Mouse (Mus musculus): ENCODE measurements around the gene Serinc5. TPM values are rescaled to one million over a fixed set of nuclear protein-coding genes. Genes with fewer than 3 reads are reported as not detected.

Gene Serinc5
- polyA plus RNA-seq, 1 experiment from 2014 or later = 21.5 TPM

DNA sequence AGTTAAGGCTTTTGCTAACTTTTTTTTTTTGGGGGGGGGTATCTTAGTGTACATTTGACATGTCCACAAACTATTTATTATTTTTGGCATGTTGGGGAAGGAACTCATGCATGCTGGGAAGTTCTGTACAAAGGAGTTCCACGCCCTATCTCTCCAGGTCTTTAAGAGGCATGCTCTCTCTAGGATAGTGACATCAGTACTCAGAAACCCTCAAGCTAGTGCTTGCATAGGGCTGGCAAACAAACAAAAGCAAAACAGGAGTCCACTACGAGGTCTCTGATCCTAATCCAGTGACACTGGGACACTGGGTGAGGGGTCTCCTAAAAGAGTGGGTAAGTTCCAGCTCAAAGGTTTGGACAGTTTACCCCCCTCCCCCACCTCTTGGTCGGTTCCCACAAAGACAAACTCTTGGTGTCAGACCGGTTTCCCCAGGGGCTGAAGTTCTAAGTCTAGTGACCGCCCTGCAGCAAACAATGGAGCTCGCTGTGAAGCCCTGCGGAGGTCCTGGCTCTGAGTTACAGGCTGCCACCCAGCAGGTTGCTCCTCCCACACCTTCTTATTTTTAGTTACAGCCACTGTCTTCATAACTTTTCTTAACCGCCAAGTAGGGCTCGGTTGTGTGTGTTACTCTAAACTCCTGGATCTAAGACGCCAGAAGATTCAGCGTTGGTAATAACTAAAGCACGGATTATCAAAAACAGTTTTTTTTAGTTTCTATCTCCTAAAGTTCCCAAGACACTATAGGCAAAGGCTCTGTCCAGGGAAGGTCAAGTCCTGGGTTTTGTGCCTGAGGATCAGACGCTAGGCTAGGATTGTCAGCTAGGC, 1.2 kb upstream of the Serinc5 start:
- 5% methylated on average over 13 of the region's 13 CpGs for WGBS (ENCODE audit: insufficient replicate concordance)
- Histone ChIP-seq H3K36me3 (ENCODE audit: control insufficient read depth, insufficient read depth) (no peaks in the 10 kb centered on the region), H3K27ac (ENCODE audit: low read length) (peak overlapping the region; percentile 95), H3K4me2 (ENCODE audit: low read depth, low read length) (peak overlapping the region; percentile 96), H3K9me3 (replicated peaks; ENCODE audit: control insufficient read depth, low read length) (no peaks in the 10 kb centered on the region), H3K27me3 (ENCODE audit: control insufficient read depth, insufficient read depth, low read depth, low read length) (no peaks in the 10 kb centered on the region), H3K9ac (ENCODE audit: low read depth, low read length) (peak overlapping the region; percentile 97), H3K4me3 (ENCODE audit: low read depth, low read length) (peak overlapping the region; percentile 91), H3K4me1 (ENCODE audit: control insufficient read depth, low read depth, low read length) (peaks cover 23% of the 10 kb centered on the region)
- peak; percentile 14; the same call in 1 of the 2 replicates for ATAC-seq (ENCODE audit: low read depth)

DNA sequence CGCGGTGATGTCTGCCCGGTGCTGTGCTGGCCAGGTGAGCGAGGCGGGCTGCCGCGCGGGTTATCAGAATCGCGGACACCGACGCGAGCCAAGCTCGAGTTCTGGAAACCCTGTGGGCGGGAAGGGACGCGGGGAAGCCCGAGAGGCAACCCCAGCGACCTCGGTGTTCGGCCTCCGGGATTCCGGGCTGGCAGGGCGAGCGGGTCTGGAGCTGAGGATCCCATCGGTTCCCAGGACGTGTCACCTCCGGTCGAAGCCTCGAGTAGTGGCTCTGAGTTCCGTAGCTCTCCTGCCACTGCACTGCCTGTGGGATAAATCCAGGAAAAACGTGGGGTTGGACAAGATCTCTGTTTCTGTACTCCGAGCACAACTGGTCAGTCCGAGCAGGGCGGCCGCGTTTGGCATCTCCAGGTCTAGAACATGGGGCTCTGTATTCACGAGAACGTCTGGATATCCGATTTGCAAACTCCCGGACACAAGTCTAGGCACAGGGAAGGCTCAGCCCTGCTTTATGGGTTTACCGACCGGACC, 428 bp downstream of the Serinc5 start:
- WGBS (ENCODE audit: insufficient replicate concordance) = under 1% methylated on average over 43 of the region's 43 CpGs
- Histone ChIP-seq H3K27me3 (ENCODE audit: control insufficient read depth, insufficient read depth, low read depth, low read length) (no peaks in the 10 kb centered on the region), H3K27ac (ENCODE audit: low read length) (peak overlapping the region; percentile 95), H3K9ac (ENCODE audit: low read depth, low read length) (peak overlapping the region; percentile 97), H3K4me1 (ENCODE audit: control insufficient read depth, low read depth, low read length) (peaks cover 28% of the 10 kb centered on the region), H3K4me3 (ENCODE audit: low read depth, low read length) (peak overlapping the region; percentile 91), H3K36me3 (ENCODE audit: control insufficient read depth, insufficient read depth) (peaks cover 3% of the 10 kb centered on the region), H3K9me3 (replicated peaks; ENCODE audit: control insufficient read depth, low read length) (no peaks in the 10 kb centered on the region), H3K4me2 (ENCODE audit: low read depth, low read length) (peak overlapping the region; percentile 62)
- ATAC-seq (ENCODE audit: low read depth) = peak; percentile 71

GRCm38 (mm10) chr13:92611917-92612316, 1.0 kb downstream of the Serinc5 start:
- no peaks in the 10 kb centered on the region for H3K27me3 ChIP-seq (ENCODE audit: control insufficient read depth, insufficient read depth, low read depth, low read length)
- H3K9ac ChIP-seq (ENCODE audit: low read depth, low read length) = peak overlapping the region; percentile 97
- peak overlapping the region; percentile 62 for H3K4me2 ChIP-seq (ENCODE audit: low read depth, low read length)
- peak overlapping the region; percentile 95 for H3K27ac ChIP-seq (ENCODE audit: low read length)
- ATAC-seq (ENCODE audit: low read depth) = no peak
- H3K9me3 ChIP-seq (replicated peaks; ENCODE audit: control insufficient read depth, low read length) = no peaks in the 10 kb centered on the region
- peak overlapping the region; percentile 91 for H3K4me3 ChIP-seq (ENCODE audit: low read depth, low read length)
- peaks cover 6% of the 10 kb centered on the region for H3K36me3 ChIP-seq (ENCODE audit: control insufficient read depth, insufficient read depth)
- 14% methylated on average over 7 of the region's 7 CpGs for WGBS (ENCODE audit: insufficient replicate concordance)
- H3K4me1 ChIP-seq (ENCODE audit: control insufficient read depth, low read depth, low read length) = peaks cover 28% of the 10 kb centered on the region

- Histone ChIP-seq H3K27ac (ENCODE audit: low read length) (no peak overlapping the region), H3K4me2 (ENCODE audit: low read depth, low read length) (peak overlapping the region; percentile 62), H3K9me3 (replicated peaks; ENCODE audit: control insufficient read depth, low read length) (no peaks in the 10 kb centered on the region), H3K9ac (ENCODE audit: low read depth, low read length) (no peak overlapping the region), H3K27me3 (ENCODE audit: control insufficient read depth, insufficient read depth, low read depth, low read length) (no peaks in the 10 kb centered on the region), H3K36me3 (ENCODE audit: control insufficient read depth, insufficient read depth) (peaks cover 6% of the 10 kb centered on the region), H3K4me3 (ENCODE audit: low read depth, low read length) (peak overlapping the region; percentile 91), H3K4me1 (ENCODE audit: control insufficient read depth, low read depth, low read length) (peaks cover 28% of the 10 kb centered on the region)
- WGBS (ENCODE audit: insufficient replicate concordance) = 79% methylated on average over 5 of the region's 5 CpGs
- ATAC-seq (ENCODE audit: low read depth) = no peak
These were observed 2.2 kb downstream of the Serinc5 start for GRCm38 (mm10) chr13:92613094-92613493.

DNA sequence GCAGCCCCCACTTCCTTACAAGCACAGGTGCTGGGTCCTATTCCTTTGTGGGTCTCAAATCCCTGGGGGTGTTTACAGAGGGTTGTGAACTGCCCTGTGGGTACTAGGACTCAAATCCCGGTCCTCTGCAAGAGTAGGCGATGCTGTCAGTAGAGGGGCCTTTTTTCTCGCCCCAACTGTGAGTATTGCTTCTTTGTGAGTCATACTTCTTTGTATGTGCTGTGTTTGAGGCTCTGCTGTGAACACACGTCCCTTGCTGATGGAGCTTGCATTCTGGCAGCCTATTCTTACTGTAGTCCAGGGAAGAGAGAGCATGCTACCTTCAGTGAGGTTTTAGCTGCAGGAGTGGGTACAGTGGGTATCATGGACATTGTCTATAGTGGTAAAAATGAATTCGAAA, 4.3 kb downstream of the Serinc5 start:
- WGBS (ENCODE audit: insufficient replicate concordance) = 75% methylated on average over 5 of the region's 5 CpGs
- Histone ChIP-seq H3K4me3 (ENCODE audit: low read depth, low read length) (no peak overlapping the region), H3K9ac (ENCODE audit: low read depth, low read length) (no peak overlapping the region), H3K27ac (ENCODE audit: low read length) (no peak overlapping the region), H3K4me1 (ENCODE audit: control insufficient read depth, low read depth, low read length) (peaks cover 18% of the 10 kb centered on the region), H3K27me3 (ENCODE audit: control insufficient read depth, insufficient read depth, low read depth, low read length) (no peaks in the 10 kb centered on the region), H3K36me3 (ENCODE audit: control insufficient read depth, insufficient read depth) (peaks cover 6% of the 10 kb centered on the region), H3K9me3 (replicated peaks; ENCODE audit: control insufficient read depth, low read length) (no peaks in the 10 kb centered on the region), H3K4me2 (ENCODE audit: low read depth, low read length) (no peak overlapping the region)
- no peak for ATAC-seq (ENCODE audit: low read depth)

DNA sequence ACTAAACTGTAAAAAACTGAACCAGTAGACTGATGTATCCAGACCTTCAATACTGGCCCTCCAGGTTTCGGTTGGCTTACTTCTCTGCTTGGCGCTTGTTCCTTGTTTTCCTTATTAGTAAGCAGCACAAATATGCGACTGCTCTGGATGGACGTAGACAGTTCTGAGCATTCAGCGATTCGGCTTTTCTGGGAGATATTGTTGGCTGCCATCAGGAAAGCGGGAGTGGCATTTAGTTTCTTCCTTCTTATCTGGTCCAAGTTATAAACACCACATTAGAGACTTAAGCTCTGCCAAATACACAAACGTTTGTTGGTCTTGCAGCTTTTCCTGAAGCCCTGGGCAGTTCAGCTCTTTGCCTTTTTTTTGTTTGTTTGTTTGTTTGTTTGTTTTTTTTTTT, 5.6 kb downstream of the Serinc5 start:
- H3K9ac ChIP-seq (ENCODE audit: low read depth, low read length) = no peak overlapping the region
- 88% methylated on average over 8 of the region's 8 CpGs for WGBS (ENCODE audit: insufficient replicate concordance)
- no peak for ATAC-seq (ENCODE audit: low read depth)
- H3K4me1 ChIP-seq (ENCODE audit: control insufficient read depth, low read depth, low read length) = peaks cover 18% of the 10 kb centered on the region
- H3K27ac ChIP-seq (ENCODE audit: low read length) = no peak overlapping the region
- no peak overlapping the region for H3K4me2 ChIP-seq (ENCODE audit: low read depth, low read length)
- no peak overlapping the region for H3K4me3 ChIP-seq (ENCODE audit: low read depth, low read length)
- H3K36me3 ChIP-seq (ENCODE audit: control insufficient read depth, insufficient read depth) = peaks cover 6% of the 10 kb centered on the region
- no peaks in the 10 kb centered on the region for H3K27me3 ChIP-seq (ENCODE audit: control insufficient read depth, insufficient read depth, low read depth, low read length)
- no peaks in the 10 kb centered on the region for H3K9me3 ChIP-seq (replicated peaks; ENCODE audit: control insufficient read depth, low read length)

DNA sequence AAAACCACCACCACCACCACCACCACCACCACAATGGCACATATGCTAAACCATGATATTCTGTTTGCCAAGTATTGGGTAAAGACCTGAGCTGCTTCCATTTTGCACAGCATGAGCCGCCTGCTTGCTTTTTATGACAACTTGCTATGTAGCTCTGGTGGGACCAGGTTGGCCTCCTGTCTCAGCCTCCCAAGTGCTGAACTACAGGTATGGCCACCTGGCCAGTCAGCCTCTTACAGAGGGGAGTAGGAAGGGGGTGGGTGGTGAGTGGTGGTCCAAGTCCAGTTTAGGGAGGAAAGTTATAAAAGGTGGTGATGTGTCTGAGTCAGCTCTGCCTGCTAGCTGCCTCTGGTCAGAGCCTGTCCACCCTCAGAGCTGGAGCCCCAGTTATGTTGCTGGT, 15.3 kb downstream of the Serinc5 start:
- Histone ChIP-seq H3K36me3 (ENCODE audit: control insufficient read depth, insufficient read depth) (peaks cover 14% of the 10 kb centered on the region), H3K27ac (ENCODE audit: low read length) (no peak overlapping the region)
- 81% methylated on average over 1 of the region's 1 CpGs for WGBS (ENCODE audit: insufficient replicate concordance)

DNA sequence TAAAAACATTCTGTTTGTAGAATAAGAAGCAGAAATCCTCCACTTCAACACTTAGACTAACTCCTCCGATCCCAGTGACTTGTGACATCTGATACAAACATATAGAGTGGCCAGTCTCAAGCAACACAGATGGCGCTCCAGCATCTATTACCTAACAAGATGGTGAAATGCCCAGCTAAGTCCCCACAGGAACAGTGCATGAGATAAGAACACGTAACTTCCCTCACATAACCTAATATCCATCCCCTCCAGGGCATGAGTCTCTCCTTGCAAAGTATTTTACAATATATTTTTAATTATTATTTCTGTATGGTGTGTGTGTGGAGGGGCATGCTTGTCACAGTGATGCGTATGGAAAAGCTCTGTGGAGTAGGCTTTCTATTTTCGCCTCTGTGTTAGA, 15.8 kb downstream of the Serinc5 start:
- 85% methylated on average over 5 of the region's 5 CpGs for WGBS (ENCODE audit: insufficient replicate concordance)

More for the DNA sequence above, 15.3 kb downstream of the Serinc5 start:
- H3K9me3 ChIP-seq (replicated peaks; ENCODE audit: control insufficient read depth, low read length) = no peaks in the 10 kb centered on the region
- H3K4me1 ChIP-seq (ENCODE audit: control insufficient read depth, low read depth, low read length) = peaks cover 12% of the 10 kb centered on the region
- no peaks in the 10 kb centered on the region for H3K27me3 ChIP-seq (ENCODE audit: control insufficient read depth, insufficient read depth, low read depth, low read length)
- H3K9ac ChIP-seq (ENCODE audit: low read depth, low read length) = no peak overlapping the region
- no peak overlapping the region for H3K4me2 ChIP-seq (ENCODE audit: low read depth, low read length)
- no peak overlapping the region for H3K4me3 ChIP-seq (ENCODE audit: low read depth, low read length)
- ATAC-seq (ENCODE audit: low read depth) = no peak

DNA sequence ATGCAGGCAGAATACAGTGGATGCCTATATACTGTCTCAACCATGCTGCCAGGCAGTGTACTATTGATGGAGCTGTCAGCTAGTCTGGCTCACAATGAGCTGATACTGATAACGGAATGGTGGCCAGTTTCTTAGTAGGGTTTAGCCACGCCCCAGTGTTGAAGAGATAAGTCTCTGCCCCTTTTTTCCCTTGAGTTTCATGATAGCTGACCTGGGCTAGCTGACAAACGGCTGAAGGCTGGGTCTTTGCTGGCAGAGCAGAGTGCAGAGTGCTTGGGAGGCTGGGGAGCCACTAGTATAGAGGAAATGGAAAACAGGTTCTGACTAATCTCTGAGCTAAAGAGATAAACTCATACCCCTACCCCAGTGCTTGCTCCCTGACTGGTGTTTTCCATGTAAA, 18.6 kb downstream of the Serinc5 start:
- peak overlapping the region; percentile 64; the same call in 1 of the 2 replicates for H3K27ac ChIP-seq (ENCODE audit: low read length)
- peak; percentile 82 for ATAC-seq (ENCODE audit: low read depth)
- H3K27me3 ChIP-seq (ENCODE audit: control insufficient read depth, insufficient read depth, low read depth, low read length) = no peaks in the 10 kb centered on the region
- peaks cover 14% of the 10 kb centered on the region for H3K36me3 ChIP-seq (ENCODE audit: control insufficient read depth, insufficient read depth)
- 24% methylated on average over 3 of the region's 3 CpGs for WGBS (ENCODE audit: insufficient replicate concordance)
- no peak overlapping the region for H3K9ac ChIP-seq (ENCODE audit: low read depth, low read length)
- H3K4me2 ChIP-seq (ENCODE audit: low read depth, low read length) = no peak overlapping the region
- H3K9me3 ChIP-seq (replicated peaks; ENCODE audit: control insufficient read depth, low read length) = no peaks in the 10 kb centered on the region
- H3K4me1 ChIP-seq (ENCODE audit: control insufficient read depth, low read depth, low read length) = peaks cover 24% of the 10 kb centered on the region
- H3K4me3 ChIP-seq (ENCODE audit: low read depth, low read length) = no peak overlapping the region

More for the DNA sequence above, 15.8 kb downstream of the Serinc5 start:
- Histone ChIP-seq H3K4me2 (ENCODE audit: low read depth, low read length) (no peak overlapping the region), H3K4me1 (ENCODE audit: control insufficient read depth, low read depth, low read length) (peaks cover 12% of the 10 kb centered on the region), H3K27me3 (ENCODE audit: control insufficient read depth, insufficient read depth, low read depth, low read length) (no peaks in the 10 kb centered on the region), H3K4me3 (ENCODE audit: low read depth, low read length) (no peak overlapping the region), H3K9ac (ENCODE audit: low read depth, low read length) (no peak overlapping the region), H3K27ac (ENCODE audit: low read length) (no peak overlapping the region), H3K9me3 (replicated peaks; ENCODE audit: control insufficient read depth, low read length) (no peaks in the 10 kb centered on the region), H3K36me3 (ENCODE audit: control insufficient read depth, insufficient read depth) (peaks cover 14% of the 10 kb centered on the region)
- no peak for ATAC-seq (ENCODE audit: low read depth)

Data from liver, embryonic 16.5 days (tissue).